Mouse (Mus musculus): ENCODE data around the gene Pdpk1. TPM values are rescaled to one million over a fixed set of nuclear protein-coding genes. Genes with fewer than 3 reads are reported as not detected.

The Pdpk1 gene
- polyA plus RNA-seq, 1 experiment from 2014 or later = 64.4 TPM

- no peak for ATAC-seq (ENCODE audit: low FRiP score, low read depth)
- H3K9ac ChIP-seq = no peak overlapping the region
- H3K9me3 ChIP-seq = no peaks in the 10 kb centered on the region
- peaks cover 6% of the 10 kb centered on the region; the same call in 1 of the 2 replicates for H3K36me3 ChIP-seq
- H3K4me3 ChIP-seq = no peak overlapping the region
- no peak overlapping the region for H3K4me2 ChIP-seq
- WGBS = 84% methylated on average over 4 of the region's 4 CpGs
- H3K4me1 ChIP-seq (replicated peaks) = peaks cover 29% of the 10 kb centered on the region
- no peaks in the 10 kb centered on the region for H3K27me3 ChIP-seq
- H3K27ac ChIP-seq (replicated peaks) = no peak overlapping the region
These were observed 21.0 kb upstream of the Pdpk1 start for GRCm38 (mm10) chr17:24171738-24172137.

GRCm38 (mm10) chr17:24170729-24171128 is 20.0 kb upstream of the Pdpk1 start:
- no peak for ATAC-seq (ENCODE audit: low FRiP score, low read depth)
- Histone ChIP-seq H3K36me3 (peaks cover 10% of the 10 kb centered on the region; the same call in 1 of the 2 replicates), H3K9me3 (no peaks in the 10 kb centered on the region), H3K4me1 (replicated peaks) (peaks cover 34% of the 10 kb centered on the region), H3K9ac (no peak overlapping the region), H3K27ac (replicated peaks) (no peak overlapping the region), H3K27me3 (no peaks in the 10 kb centered on the region), H3K4me2 (no peak overlapping the region), H3K4me3 (no peak overlapping the region)
- WGBS = 81% methylated on average over 5 of the region's 5 CpGs

- Histone ChIP-seq H3K9ac (peak overlapping the region; percentile 98), H3K9me3 (no peaks in the 10 kb centered on the region), H3K36me3 (peaks cover 13% of the 10 kb centered on the region; the same call in 1 of the 2 replicates), H3K4me1 (replicated peaks) (peaks cover 38% of the 10 kb centered on the region), H3K27me3 (no peaks in the 10 kb centered on the region), H3K4me2 (peak overlapping the region; percentile 77), H3K4me3 (peak overlapping the region; percentile 98), H3K27ac (replicated peaks) (peak overlapping the region; percentile 100)
- ATAC-seq (ENCODE audit: low FRiP score, low read depth) = no peak
- WGBS = 66% methylated on average over 3 of the region's 3 CpGs
These were observed 19.4 kb upstream of the Pdpk1 start for GRCm38 (mm10) chr17:24170125-24170524.

- Histone ChIP-seq H3K27me3 (no peaks in the 10 kb centered on the region), H3K4me3 (peak within 1 kb of the TSS; percentile 98), H3K4me1 (replicated peaks) (peaks cover 38% of the 10 kb centered on the region), H3K9me3 (no peaks in the 10 kb centered on the region), H3K9ac (peak within 1 kb of the TSS; percentile 98), H3K36me3 (peaks cover 13% of the 10 kb centered on the region; the same call in 1 of the 2 replicates), H3K4me2 (peak within 1 kb of the TSS; percentile 77), H3K27ac (replicated peaks) (peak within 1 kb of the TSS; percentile 100)
- ATAC-seq (ENCODE audit: low FRiP score, low read depth) = peak; percentile 90
- WGBS = under 1% methylated on average over 58 of the region's 58 CpGs
These were observed 18.8 kb upstream of the Pdpk1 start, which contains the start of gene Atp6v0c for GRCm38 (mm10) chr17:24169317-24170065. Gene Atp6v0c (minus strand): TSS chr17:24169702.

GRCm38 (mm10) chr17:24168590-24169277 is 18.0 kb upstream of the Pdpk1 start:
- peak overlapping the region; percentile 98 for H3K4me3 ChIP-seq
- H3K4me1 ChIP-seq (replicated peaks) = peaks cover 38% of the 10 kb centered on the region
- under 1% methylated on average over 37 of the region's 41 CpGs for WGBS
- peak overlapping the region; percentile 100 for H3K27ac ChIP-seq (replicated peaks)
- H3K9ac ChIP-seq = peak overlapping the region; percentile 98
- H3K27me3 ChIP-seq = no peaks in the 10 kb centered on the region
- peak overlapping the region; percentile 77 for H3K4me2 ChIP-seq
- no peaks in the 10 kb centered on the region for H3K9me3 ChIP-seq
- H3K36me3 ChIP-seq = peaks cover 13% of the 10 kb centered on the region; the same call in 1 of the 2 replicates
- ATAC-seq (ENCODE audit: low FRiP score, low read depth) = peak; percentile 58

- Histone ChIP-seq H3K9me3 (no peaks in the 10 kb centered on the region), H3K27ac (replicated peaks) (peak overlapping the region; percentile 100; the same call in 1 of the 2 replicates), H3K27me3 (no peaks in the 10 kb centered on the region), H3K9ac (peak overlapping the region; percentile 98), H3K36me3 (peaks cover 13% of the 10 kb centered on the region; the same call in 1 of the 2 replicates), H3K4me3 (peak overlapping the region; percentile 98), H3K4me1 (replicated peaks) (peaks cover 37% of the 10 kb centered on the region), H3K4me2 (peak overlapping the region; percentile 77)
- ATAC-seq (ENCODE audit: low FRiP score, low read depth) = no peak
- WGBS = 61% methylated on average over 7 of the region's 7 CpGs
These were observed 17.3 kb upstream of the Pdpk1 start for GRCm38 (mm10) chr17:24167891-24168505.

GRCm38 (mm10) chr17:24167120-24167519 is 16.4 kb upstream of the Pdpk1 start:
- peak overlapping the region; percentile 77 for H3K4me2 ChIP-seq
- H3K4me1 ChIP-seq (replicated peaks) = peaks cover 46% of the 10 kb centered on the region
- H3K27ac ChIP-seq (replicated peaks) = no peak overlapping the region
- 90% methylated on average over 6 of the region's 6 CpGs for WGBS
- ATAC-seq (ENCODE audit: low FRiP score, low read depth) = no peak
- H3K27me3 ChIP-seq = no peaks in the 10 kb centered on the region
- H3K4me3 ChIP-seq = 0 out of 2 replicates have a peak overlapping the region, but pooled peaks have one; percentile 98
- no peaks in the 10 kb centered on the region for H3K9me3 ChIP-seq
- peaks cover 13% of the 10 kb centered on the region; the same call in 1 of the 2 replicates for H3K36me3 ChIP-seq
- no peak overlapping the region; the same call in 1 of the 2 replicates for H3K9ac ChIP-seq

- ATAC-seq (ENCODE audit: low FRiP score, low read depth) = no peak
- Histone ChIP-seq H3K4me1 (replicated peaks) (peaks cover 43% of the 10 kb centered on the region), H3K36me3 (peaks cover 13% of the 10 kb centered on the region; the same call in 1 of the 2 replicates), H3K27ac (replicated peaks) (no peak overlapping the region), H3K9me3 (no peaks in the 10 kb centered on the region), H3K27me3 (no peaks in the 10 kb centered on the region), H3K9ac (no peak overlapping the region), H3K4me2 (no peak overlapping the region), H3K4me3 (no peak overlapping the region)
- WGBS = 80% methylated on average over 11 of the region's 11 CpGs
These were observed 14.0 kb upstream of the Pdpk1 start for GRCm38 (mm10) chr17:24164566-24165259.

- Histone ChIP-seq H3K4me3 (peak within 1 kb of the TSS; percentile 61), H3K27me3 (no peaks in the 10 kb centered on the region), H3K27ac (replicated peaks) (peak within 1 kb of the TSS; percentile 83), H3K9ac (peak within 1 kb of the TSS; percentile 68), H3K36me3 (peaks cover 13% of the 10 kb centered on the region; the same call in 1 of the 2 replicates), H3K4me2 (peak within 1 kb of the TSS; percentile 97), H3K4me1 (replicated peaks) (peaks cover 42% of the 10 kb centered on the region), H3K9me3 (no peaks in the 10 kb centered on the region)
- ATAC-seq (ENCODE audit: low FRiP score, low read depth) = peak; percentile 88
- WGBS = under 1% methylated on average over 47 of the region's 47 CpGs
These were observed 12.6 kb upstream of the Pdpk1 start, which contains the start of gene Amdhd2 for GRCm38 (mm10) chr17:24163176-24163962. Gene Amdhd2 (minus strand): TSS chr17:24163766.

- Histone ChIP-seq H3K4me3 (peak overlapping the region; percentile 61), H3K27me3 (no peaks in the 10 kb centered on the region), H3K4me1 (replicated peaks) (peaks cover 36% of the 10 kb centered on the region), H3K9ac (peak overlapping the region; percentile 68), H3K9me3 (no peaks in the 10 kb centered on the region), H3K4me2 (peak overlapping the region; percentile 97), H3K36me3 (peaks cover 15% of the 10 kb centered on the region), H3K27ac (replicated peaks) (peak overlapping the region; percentile 83)
- ATAC-seq (ENCODE audit: low FRiP score, low read depth) = peak; percentile 24
- WGBS = 29% methylated on average over 17 of the region's 17 CpGs
These were observed 12.0 kb upstream of the Pdpk1 start for GRCm38 (mm10) chr17:24162584-24163175.

Data from hindbrain, embryonic 15.5 days (tissue).